8 mouse cellular contexts compared by ENCODE assay signal in the genomic region with DNA sequence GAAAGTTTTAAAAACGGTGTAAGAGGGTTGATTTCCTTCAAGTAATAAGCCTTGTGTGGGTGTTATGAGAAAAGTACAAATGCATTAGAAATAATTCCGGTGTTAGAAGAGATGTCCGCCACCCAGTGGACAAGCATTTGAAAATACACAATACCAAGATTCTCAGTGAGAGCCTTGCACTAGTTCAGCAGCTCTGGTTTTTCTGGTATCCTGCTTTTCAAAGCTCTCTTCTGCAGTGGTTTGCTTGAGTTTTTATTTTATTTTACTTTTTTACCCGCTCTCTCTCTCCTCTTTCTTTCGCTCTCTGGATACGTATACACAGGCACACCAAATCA. TPM values are rescaled to one million over a fixed set of nuclear protein-coding genes. Genes with fewer than 3 reads are reported as not detected.
DNase-seq lines count a peak whose midpoint lies in the region; ATAC-seq and TF ChIP-seq lines count a peak whose summit lies in the region.

No protein-coding gene starts in this region.

- no peaks in the 10 kb centered on the region for H3K36me3 ChIP-seq in heart, adult 2 months (ENCODE audit: control insufficient read depth, insufficient read depth, low read length)
- no peaks in the 10 kb centered on the region for H3K36me3 ChIP-seq in ES-Bruce4 (ENCODE audit: control insufficient read depth, insufficient read depth, low read length, poor library complexity, severe bottlenecking)
- peaks cover 8% of the 10 kb centered on the region for H3K36me3 ChIP-seq in megakaryocyte, embryonic 14.5 days (replicated peaks; ENCODE audit: low read length)

- intact Hi-C loops in heart, adult 2 months (cut with DNase I): no loop called here
- intact Hi-C loops in left cerebral cortex, postnatal 36 days (cut with DNase I): no loop called here

- TF ChIP-seq CTCF in heart, adult 2 months (IDR thresholded peaks at IDR 0.05): peak; percentile 80
- TF ChIP-seq CTCF in ES-Bruce4 (IDR thresholded peaks at IDR 0.05; ENCODE audit: low read depth, low read length): no peak

- no peaks in the 10 kb centered on the region for H3K9me3 ChIP-seq in ES-Bruce4 (replicated peaks; ENCODE audit: control insufficient read depth, insufficient read depth, low read length, poor library complexity, severe bottlenecking)
- no peaks in the 10 kb centered on the region for H3K9me3 ChIP-seq in megakaryocyte, embryonic 14.5 days

- no peak for TF ChIP-seq EP300 in heart, adult 2 months (IDR thresholded peaks at IDR 0.05; ENCODE audit: insufficient read depth, low read depth, low read length)
- no peak for TF ChIP-seq EP300 in ES-Bruce4 (IDR thresholded peaks at IDR 0.05; ENCODE audit: insufficient read depth, low read depth, low read length)

- TF ChIP-seq POLR2A in heart, adult 2 months (IDR thresholded peaks at IDR 0.05; ENCODE audit: insufficient read depth, low read depth, low read length): no peak
- TF ChIP-seq POLR2A in ES-Bruce4 (IDR thresholded peaks at IDR 0.05; ENCODE audit: insufficient read depth, low read length): no peak

- H3K4me3 ChIP-seq in heart, adult 2 months: peak overlapping the region; percentile 78
- peak overlapping the region; percentile 94 for H3K4me3 ChIP-seq in ES-Bruce4 (ENCODE audit: low read depth, low read length)
- peak overlapping the region; percentile 93 for H3K4me3 ChIP-seq in megakaryocyte, embryonic 14.5 days (replicated peaks)

- peak; percentile 79 for ATAC-seq in granulocyte monocyte progenitor cell, adult 5-6 weeks (replicated peaks; ENCODE audit: poor library complexity, severe bottlenecking)

- H3K9ac ChIP-seq in heart, adult 2 months (ENCODE audit: low read depth, low read length): no peak overlapping the region
- H3K9ac ChIP-seq in ES-Bruce4 (ENCODE audit: low read depth, poor library complexity, severe bottlenecking): peak overlapping the region; percentile 69

- DNase-seq in heart, adult 2 months: no peak
- no peak for DNase-seq in heart, adult 8-10 months (ENCODE audit: low spot score)
- no peak for DNase-seq in left cerebral cortex, postnatal 36 days (ENCODE audit: low spot score in 2 of 2)
- DNase-seq in frontal cortex, postnatal 25 days (ENCODE audit: low spot score in 2 of 2): no peak
- DNase-seq in spleen, postnatal 10 days (ENCODE audit: low spot score in 2 of 2): no peak

- peaks cover 1% of the 10 kb centered on the region; the same call in 1 of the 2 replicates for H3K4me1 ChIP-seq in heart, adult 2 months (ENCODE audit: control insufficient read depth, insufficient read depth, low read length)
- no peaks in the 10 kb centered on the region for H3K4me1 ChIP-seq in ES-Bruce4 (ENCODE audit: control insufficient read depth, insufficient read depth, low read length)
- peaks cover 14% of the 10 kb centered on the region; the same call in 1 of the 2 replicates for H3K4me1 ChIP-seq in megakaryocyte, embryonic 14.5 days

- H3K27me3 ChIP-seq in heart, adult 2 months (ENCODE audit: control insufficient read depth, insufficient read depth, low read length): no peaks in the 10 kb centered on the region
- H3K27me3 ChIP-seq in ES-Bruce4 (ENCODE audit: control insufficient read depth, insufficient read depth, low read length, poor library complexity, severe bottlenecking): no peaks in the 10 kb centered on the region
- H3K27me3 ChIP-seq in megakaryocyte, embryonic 14.5 days (replicated peaks): peaks cover 1% of the 10 kb centered on the region

- no peaks in the 10 kb centered on the region for H3K79me2 ChIP-seq in heart, adult 2 months (replicated peaks; ENCODE audit: control insufficient read depth, insufficient read depth, low read length)

- H3K27ac ChIP-seq in heart, adult 2 months: peak overlapping the region; percentile 72
- no peak overlapping the region for H3K27ac ChIP-seq in ES-Bruce4 (ENCODE audit: insufficient read depth, low read length)

- 18% methylated on average over 6 of the region's 6 CpGs for WGBS in heart, adult 2 months

RNA-seq across cellular contexts. Expression of a gene that starts 0.3 kb away (rescaled TPM):
- 1 to 10 TPM; 2.1 to 2.2 TPM for total RNA-seq in heart, adult 2 months (2021)
- polyA plus RNA-seq in heart, adult 2 months (2012; rRNA removed): 0.72 and 1.4 TPM in 2 replicates
- 1 to 10 TPM; 2.4 to 3.1 (median 2.6) TPM for total RNA-seq in heart, adult 8-10 months (2022)
- 10.0 and 11.3 TPM in 2 replicates for polyA plus RNA-seq in ES-Bruce4 (2011; ENCODE audit: insufficient read depth, insufficient read length, low read depth, missing spikeins)
- total RNA-seq in granulocyte monocyte progenitor cell, adult 5-6 weeks (2014; fragmentation: Nextera tagmentation): 13.4 and 13.9 TPM in 2 replicates
- 8.9 and 10.9 TPM in 2 replicates for total RNA-seq in granulocyte monocyte progenitor cell, adult 5-6 weeks (2017)
- 0.35 and 0.64 TPM in 2 replicates for polyA plus RNA-seq in megakaryocyte, embryonic 14.5 days (2012; ENCODE audit: insufficient read depth, low replicate concordance)
- 10 to 100 TPM in 1 of 2 experiments, 1 to 10 TPM in 1; 6.9 to 11.9 TPM for total RNA-seq in left cerebral cortex, postnatal 36 days (2021)
